Mouse (Mus musculus) ES-Bruce4 (cell line): ENCODE results near the gene Tcf7l1.

Source experiments
- CTCF ChIP-seq: IDR thresholded peaks from one replicate; pipeline ENCODE4 v1.8.1; 2011; ENCODE audit warnings: low read depth, low read length
- POLR2A ChIP-seq: IDR thresholded peaks from one replicate; pipeline ENCODE4 v1.8.1; 2011; ENCODE audit warnings: low read length; ENCODE audit not compliant: insufficient read depth

- no peak for TF ChIP-seq POLR2A
- no peak for TF ChIP-seq CTCF
Measured at GRCm38 (mm10) chr6:72691549-72691948, 97.5 kb downstream of the Tcf7l1 start.
